8 mouse cellular contexts compared by ENCODE assay signal in the genomic region with DNA sequence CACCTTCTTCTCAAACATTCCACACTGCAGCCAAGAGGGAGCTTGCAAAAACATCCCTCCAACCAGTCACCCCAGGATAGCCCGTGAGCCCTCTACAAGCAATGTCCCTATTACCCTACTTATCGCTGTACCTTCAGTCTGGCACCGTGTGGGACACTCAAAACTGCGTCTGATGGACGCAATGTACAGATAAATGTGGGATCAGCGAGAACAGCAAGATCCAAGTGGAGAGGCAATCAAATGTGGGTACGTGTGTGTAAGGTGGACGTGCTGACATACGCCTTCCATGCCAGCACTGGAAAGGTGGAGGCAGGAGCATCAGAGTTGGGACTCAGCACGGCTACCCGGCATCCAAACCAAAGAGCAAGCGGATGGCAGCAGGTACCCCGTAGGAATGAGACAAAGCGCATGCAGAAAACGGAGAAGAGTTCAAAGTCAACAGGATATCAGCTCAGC. TPM values are rescaled to one million over a fixed set of nuclear protein-coding genes. Genes with fewer than 3 reads are reported as not detected.
DNase-seq lines count a peak whose midpoint lies in the region; ATAC-seq lines count a peak whose summit lies in the region.

No protein-coding gene starts in this region.

- no peaks in the 10 kb centered on the region for H3K36me3 ChIP-seq in forebrain, embryonic 14.5 days (ENCODE audit: control insufficient read depth, insufficient read depth, low read length)
- no peaks in the 10 kb centered on the region for H3K36me3 ChIP-seq in liver, embryonic 16.5 days (ENCODE audit: control insufficient read depth, insufficient read depth)

- ATAC-seq in frontal cortex, adult (ENCODE audit: low TSS enrichment): peak; percentile 48
- peak; percentile 0 for ATAC-seq in CD4-positive, CD25-positive, alpha-beta regulatory T cell, adult 4 months
- 0 out of 2 replicates have a peak, but pooled peaks have one; percentile 0 for ATAC-seq in forebrain, embryonic 14.5 days
- ATAC-seq in liver, embryonic 16.5 days (ENCODE audit: low read depth): no peak; the same call in 1 of the 2 replicates

- H3K27me3 ChIP-seq in forebrain, embryonic 14.5 days (replicated peaks; ENCODE audit: control insufficient read depth, insufficient read depth, low read length): no peaks in the 10 kb centered on the region
- H3K27me3 ChIP-seq in liver, embryonic 16.5 days (ENCODE audit: control insufficient read depth, insufficient read depth, low read depth, low read length): no peaks in the 10 kb centered on the region

- peak overlapping the region; percentile 73 for H3K4me2 ChIP-seq in forebrain, embryonic 14.5 days (ENCODE audit: low read length)
- H3K4me2 ChIP-seq in liver, embryonic 16.5 days (ENCODE audit: low read depth, low read length): peak overlapping the region; percentile 97

- no peaks in the 10 kb centered on the region for H3K9me3 ChIP-seq in forebrain, embryonic 14.5 days (replicated peaks; ENCODE audit: control insufficient read depth, low read length)
- no peaks in the 10 kb centered on the region for H3K9me3 ChIP-seq in liver, embryonic 16.5 days (replicated peaks; ENCODE audit: control insufficient read depth, low read length)

- H3K4me1 ChIP-seq in forebrain, embryonic 14.5 days (ENCODE audit: control insufficient read depth, insufficient read depth, low read length): peaks cover 7% of the 10 kb centered on the region; the same call in 1 of the 2 replicates
- peaks cover 16% of the 10 kb centered on the region for H3K4me1 ChIP-seq in liver, embryonic 16.5 days (ENCODE audit: control insufficient read depth, low read depth, low read length)

- H3K9ac ChIP-seq in forebrain, embryonic 14.5 days (ENCODE audit: low read length): peak overlapping the region; percentile 75
- H3K9ac ChIP-seq in liver, embryonic 16.5 days (ENCODE audit: low read depth, low read length): peak overlapping the region; percentile 72

- no peak for DNase-seq in frontal cortex, postnatal 10 days (ENCODE audit: low spot score in 2 of 2)
- no peak for DNase-seq in forebrain, embryonic 14.5 days (ENCODE audit: low spot score)
- no peak for DNase-seq in spleen, postnatal 4 days (ENCODE audit: low spot score in 2 of 2)
- DNase-seq in right cerebral cortex, adult 18-20 months: no peak
- no peak for DNase-seq in adrenal gland, postnatal 14 days

- whole genome bisulfite sequencing in forebrain, embryonic 14.5 days: 3% methylated on average over 15 of the region's 15 CpGs
- under 1% methylated on average over 15 of the region's 15 CpGs for whole genome bisulfite sequencing in liver, embryonic 16.5 days (ENCODE audit: insufficient replicate concordance)

- H3K27ac ChIP-seq in forebrain, embryonic 14.5 days (ENCODE audit: low read depth, low read length): peak overlapping the region; percentile 91
- H3K27ac ChIP-seq in liver, embryonic 16.5 days (ENCODE audit: low read length): peak overlapping the region; percentile 83

- H3K4me3 ChIP-seq in forebrain, embryonic 14.5 days (ENCODE audit: low read depth, low read length): peak overlapping the region; percentile 72
- H3K4me3 ChIP-seq in liver, embryonic 16.5 days (ENCODE audit: low read depth, low read length): peak overlapping the region; percentile 86

RNA-seq across cellular contexts. Expression of gene Dync1h1, which starts 10.4 kb away (rescaled TPM):
- 10 to 100 TPM; 39.7 to 41.0 TPM for polyA plus RNA-seq in CD4-positive, CD25-positive, alpha-beta regulatory T cell, adult 4 months (2017; shearing (Covaris generic))
- 89.0 and 94.3 TPM in 2 replicates for polyA plus RNA-seq in forebrain, embryonic 14.5 days (2014; fragmentation: Nextera tagmentation; extraction: Ambion mirVana)
- polyA plus RNA-seq in liver, embryonic 16.5 days (2015; fragmentation: Nextera tagmentation; extraction: Ambion mirVana): 10.0 and 13.6 TPM in 2 replicates
- total RNA-seq in adrenal gland, postnatal 14 days (2021): 129 and 133 TPM in 2 replicates
